Mouse (Mus musculus): ENCODE results near the gene Igfbp7. TPM values are rescaled to one million over a fixed set of nuclear protein-coding genes. Genes with fewer than 3 reads are reported as not detected.

The Igfbp7 gene
- polyA plus RNA-seq, 1 experiment from 2014 or later: 780 TPM

DNA sequence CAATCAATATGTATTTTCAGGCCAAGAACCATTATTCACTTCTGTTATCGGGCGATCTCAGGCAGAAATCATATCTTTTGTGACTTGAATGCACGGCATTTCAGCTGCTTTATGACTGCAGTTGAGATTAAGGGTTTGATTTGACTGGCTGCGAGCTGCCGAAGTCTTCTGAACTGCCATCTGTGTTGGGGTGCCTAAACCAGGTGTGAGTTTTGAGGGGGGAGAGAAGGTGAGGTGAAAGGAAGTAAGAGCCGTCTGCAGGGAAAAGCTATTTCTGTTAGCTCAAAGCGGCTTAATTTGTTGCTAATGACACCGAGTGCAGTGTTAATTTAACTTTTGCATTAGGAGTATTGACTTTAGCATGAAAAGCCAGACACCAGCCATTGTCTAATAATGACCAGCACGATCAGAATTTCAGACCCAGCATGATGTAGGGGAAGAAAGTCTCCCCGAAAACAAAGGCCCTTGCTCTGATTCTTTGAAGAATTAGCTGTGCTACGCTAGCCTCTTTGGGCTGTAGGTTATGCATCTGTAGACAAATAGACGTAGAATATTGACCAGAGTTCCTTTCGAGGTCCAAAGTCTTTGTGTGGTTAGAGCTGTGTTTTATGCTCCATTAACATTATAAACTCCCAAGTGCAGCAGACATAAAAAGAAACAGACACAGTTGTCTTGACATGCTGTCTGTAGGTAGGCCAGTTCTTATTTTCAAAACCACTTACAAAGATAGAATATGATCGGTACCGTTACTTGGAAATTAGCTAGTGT, 35.2 kb upstream of the Igfbp7 start:
- 75% methylated on average over 15 of the region's 15 CpGs for WGBS
- no peak overlapping the region for H3K27ac ChIP-seq (ENCODE audit: low read length)
- no peak overlapping the region for H3K4me3 ChIP-seq (ENCODE audit: low read depth, low read length)
- no peaks in the 10 kb centered on the region for H3K4me1 ChIP-seq (ENCODE audit: insufficient read depth, low read depth, low read length)
- ATAC-seq: no peak
- no peak overlapping the region for H3K4me2 ChIP-seq (replicated peaks; ENCODE audit: low read depth, low read length)
- no peak overlapping the region for H3K9ac ChIP-seq (replicated peaks; ENCODE audit: low read depth)
- H3K27me3 ChIP-seq (replicated peaks; ENCODE audit: insufficient read depth, low read length): no peaks in the 10 kb centered on the region
- H3K9me3 ChIP-seq (ENCODE audit: low read length): no peaks in the 10 kb centered on the region
- TF ChIP-seq CTCF (IDR thresholded peaks at IDR 0.05) (no peak), EP300 (IDR thresholded peaks at IDR 0.05) (no peak)
- H3K36me3 ChIP-seq (ENCODE audit: insufficient read depth, low read length): no peaks in the 10 kb centered on the region
- DNase-seq (ENCODE audit: low spot score): no peak

DNA sequence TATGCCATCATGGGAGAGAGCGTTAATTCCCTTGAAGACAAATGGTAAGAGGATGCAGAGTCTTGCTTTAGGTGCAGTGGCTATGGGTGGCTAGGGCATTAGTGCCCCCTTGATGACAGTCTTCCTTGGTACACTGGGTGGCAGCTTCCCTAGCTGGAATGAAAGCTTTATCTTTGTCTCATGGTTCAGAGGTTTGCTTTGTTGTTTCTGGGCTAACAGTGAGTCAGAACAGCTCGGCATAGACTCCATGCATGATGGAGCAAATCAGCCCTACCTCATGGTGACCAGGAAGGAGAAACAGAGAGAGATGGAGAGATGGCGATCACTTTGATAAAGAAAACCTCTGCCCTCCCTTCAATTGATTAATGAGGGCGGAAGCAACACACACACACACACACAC, 28.5 kb upstream of the Igfbp7 start:
- Histone ChIP-seq H3K4me2 (replicated peaks; ENCODE audit: low read depth, low read length) (no peak overlapping the region), H3K4me3 (ENCODE audit: low read depth, low read length) (no peak overlapping the region), H3K9me3 (ENCODE audit: low read length) (no peaks in the 10 kb centered on the region), H3K27me3 (replicated peaks; ENCODE audit: insufficient read depth, low read length) (no peaks in the 10 kb centered on the region), H3K27ac (ENCODE audit: low read length) (no peak overlapping the region), H3K4me1 (ENCODE audit: insufficient read depth, low read depth, low read length) (no peaks in the 10 kb centered on the region), H3K9ac (replicated peaks; ENCODE audit: low read depth) (no peak overlapping the region), H3K36me3 (ENCODE audit: insufficient read depth, low read length) (no peaks in the 10 kb centered on the region)
- ATAC-seq (no peak), DNase-seq (ENCODE audit: low spot score) (no peak)
- 65% methylated on average over 3 of the region's 4 CpGs for WGBS
- TF ChIP-seq CTCF (IDR thresholded peaks at IDR 0.05) (no peak), EP300 (IDR thresholded peaks at IDR 0.05) (no peak)

DNA sequence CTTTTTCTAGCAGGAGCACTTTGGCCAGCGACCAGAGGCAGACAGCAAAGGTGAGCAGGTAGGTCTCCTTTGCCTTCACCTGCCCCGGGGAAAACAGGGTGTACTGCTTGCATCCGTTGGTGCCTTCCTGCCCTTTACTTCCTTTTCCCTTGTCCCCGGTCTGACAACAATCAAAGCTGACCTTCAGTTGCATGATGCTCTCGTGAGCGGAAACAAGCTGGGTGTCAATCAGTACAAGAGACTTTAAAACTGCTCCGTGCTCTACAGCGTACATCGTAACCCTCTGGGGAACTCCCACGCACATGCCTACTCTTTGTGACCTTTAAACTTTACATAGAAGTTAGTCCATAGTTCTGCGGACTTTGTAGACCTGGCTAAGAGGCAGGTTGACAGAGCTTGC, 26.2 kb upstream of the Igfbp7 start:
- no peaks in the 10 kb centered on the region for H3K9me3 ChIP-seq (ENCODE audit: low read length)
- no peak for TF ChIP-seq EP300 (IDR thresholded peaks at IDR 0.05)
- TF ChIP-seq CTCF (IDR thresholded peaks at IDR 0.05): no peak
- H3K4me2 ChIP-seq (replicated peaks; ENCODE audit: low read depth, low read length): no peak overlapping the region
- H3K4me1 ChIP-seq (ENCODE audit: insufficient read depth, low read depth, low read length): no peaks in the 10 kb centered on the region
- H3K27ac ChIP-seq (ENCODE audit: low read length): no peak overlapping the region
- 45% methylated on average over 11 of the region's 11 CpGs for WGBS
- H3K9ac ChIP-seq (replicated peaks; ENCODE audit: low read depth): no peak overlapping the region
- H3K4me3 ChIP-seq (ENCODE audit: low read depth, low read length): no peak overlapping the region
- ATAC-seq: no peak
- no peak for DNase-seq (ENCODE audit: low spot score)
- no peaks in the 10 kb centered on the region for H3K27me3 ChIP-seq (replicated peaks; ENCODE audit: insufficient read depth, low read length)
- no peaks in the 10 kb centered on the region for H3K36me3 ChIP-seq (ENCODE audit: insufficient read depth, low read length)

DNA sequence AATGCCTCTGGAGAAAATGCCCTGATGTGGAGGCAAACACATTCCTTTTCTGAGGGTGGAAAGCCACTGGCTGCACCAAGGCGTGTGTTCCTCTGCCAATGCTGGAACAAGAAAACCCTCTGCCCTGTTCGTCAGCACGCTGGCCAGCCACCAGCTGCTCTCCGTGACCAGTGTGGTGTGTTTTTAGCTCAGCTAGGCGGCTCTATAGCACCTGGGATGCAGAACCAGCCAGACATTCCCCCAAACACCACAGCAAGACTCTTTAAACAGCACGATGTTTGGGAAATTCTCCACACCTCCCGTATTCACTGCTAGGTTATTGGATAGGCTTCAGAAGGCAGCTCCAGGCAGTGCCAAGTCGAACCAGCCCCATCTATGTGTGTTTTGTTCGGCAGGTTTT, 25.7 kb upstream of the Igfbp7 start:
- no peaks in the 10 kb centered on the region for H3K4me1 ChIP-seq (ENCODE audit: insufficient read depth, low read depth, low read length)
- no peaks in the 10 kb centered on the region for H3K36me3 ChIP-seq (ENCODE audit: insufficient read depth, low read length)
- TF ChIP-seq EP300 (IDR thresholded peaks at IDR 0.05) (no peak), CTCF (IDR thresholded peaks at IDR 0.05) (no peak)
- H3K27me3 ChIP-seq (replicated peaks; ENCODE audit: insufficient read depth, low read length): no peaks in the 10 kb centered on the region
- H3K27ac ChIP-seq (ENCODE audit: low read length): no peak overlapping the region
- H3K4me3 ChIP-seq (ENCODE audit: low read depth, low read length): no peak overlapping the region
- no peaks in the 10 kb centered on the region for H3K9me3 ChIP-seq (ENCODE audit: low read length)
- DNase-seq (ENCODE audit: low spot score): no peak
- H3K4me2 ChIP-seq (replicated peaks; ENCODE audit: low read depth, low read length): no peak overlapping the region
- H3K9ac ChIP-seq (replicated peaks; ENCODE audit: low read depth): no peak overlapping the region
- WGBS: 54% methylated on average over 9 of the region's 9 CpGs
- ATAC-seq: no peak

DNA sequence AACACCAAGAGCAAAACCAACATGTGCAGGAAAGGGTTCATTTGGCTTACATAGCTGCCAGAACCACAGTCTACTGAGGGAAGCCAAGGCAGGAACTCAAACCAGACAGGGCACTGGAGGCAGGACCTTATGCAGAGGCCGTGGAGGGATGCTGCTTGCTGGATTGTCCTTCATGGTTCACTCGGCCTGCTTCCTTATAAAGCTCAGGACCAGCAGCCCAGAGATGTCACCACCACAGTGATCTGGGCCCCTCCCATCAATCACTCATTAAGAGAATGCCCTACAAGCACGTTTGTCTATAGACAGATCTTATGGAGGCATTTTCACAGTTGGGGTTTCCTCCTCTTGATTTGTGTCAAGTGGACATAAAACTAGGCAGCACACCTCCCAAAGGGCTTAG, 25.3 kb upstream of the Igfbp7 start:
- Histone ChIP-seq H3K27ac (ENCODE audit: low read length) (no peak overlapping the region), H3K4me1 (ENCODE audit: insufficient read depth, low read depth, low read length) (no peaks in the 10 kb centered on the region), H3K36me3 (ENCODE audit: insufficient read depth, low read length) (no peaks in the 10 kb centered on the region), H3K9ac (replicated peaks; ENCODE audit: low read depth) (no peak overlapping the region), H3K4me3 (ENCODE audit: low read depth, low read length) (no peak overlapping the region), H3K4me2 (replicated peaks; ENCODE audit: low read depth, low read length) (no peak overlapping the region), H3K9me3 (ENCODE audit: low read length) (no peaks in the 10 kb centered on the region), H3K27me3 (replicated peaks; ENCODE audit: insufficient read depth, low read length) (no peaks in the 10 kb centered on the region)
- no peak for DNase-seq (ENCODE audit: low spot score)
- TF ChIP-seq CTCF (IDR thresholded peaks at IDR 0.05) (no peak), EP300 (IDR thresholded peaks at IDR 0.05) (no peak)
- whole genome bisulfite sequencing: 45% methylated on average over 3 of the region's 3 CpGs
- no peak for ATAC-seq

DNA sequence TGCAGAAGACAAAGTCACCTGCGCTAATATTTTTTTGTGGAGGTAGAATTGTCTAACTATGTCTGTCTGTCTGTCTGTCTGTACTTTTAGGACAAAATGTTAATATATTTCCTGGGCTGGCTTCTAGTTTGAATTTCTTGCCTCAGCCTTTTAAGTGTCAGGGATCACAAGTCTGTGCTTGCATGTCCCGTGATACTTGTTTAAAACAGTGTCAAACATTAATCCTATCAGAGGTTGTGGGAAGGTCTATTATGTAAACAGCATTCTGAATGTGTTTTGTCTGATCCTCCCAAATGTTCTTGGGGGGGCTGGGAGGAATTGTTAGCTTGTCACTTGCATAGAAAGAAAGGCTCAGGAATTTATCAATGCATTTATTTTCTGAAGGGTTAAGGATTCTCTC, 24.6 kb upstream of the Igfbp7 start:
- no peak overlapping the region for H3K27ac ChIP-seq (ENCODE audit: low read length)
- H3K36me3 ChIP-seq (ENCODE audit: insufficient read depth, low read length): no peaks in the 10 kb centered on the region
- no peak overlapping the region for H3K9ac ChIP-seq (replicated peaks; ENCODE audit: low read depth)
- no peaks in the 10 kb centered on the region for H3K9me3 ChIP-seq (ENCODE audit: low read length)
- H3K4me3 ChIP-seq (ENCODE audit: low read depth, low read length): no peak overlapping the region
- H3K27me3 ChIP-seq (replicated peaks; ENCODE audit: insufficient read depth, low read length): no peaks in the 10 kb centered on the region
- H3K4me2 ChIP-seq (replicated peaks; ENCODE audit: low read depth, low read length): no peak overlapping the region
- no peaks in the 10 kb centered on the region for H3K4me1 ChIP-seq (ENCODE audit: insufficient read depth, low read depth, low read length)
- ATAC-seq (no peak), DNase-seq (ENCODE audit: low spot score) (no peak)
- TF ChIP-seq EP300 (IDR thresholded peaks at IDR 0.05) (no peak), CTCF (IDR thresholded peaks at IDR 0.05) (no peak)
- 53% methylated on average over 2 of the region's 2 CpGs for WGBS
